Mouse (Mus musculus): ENCODE results near the gene Map6.

Map6 gene

DNA sequence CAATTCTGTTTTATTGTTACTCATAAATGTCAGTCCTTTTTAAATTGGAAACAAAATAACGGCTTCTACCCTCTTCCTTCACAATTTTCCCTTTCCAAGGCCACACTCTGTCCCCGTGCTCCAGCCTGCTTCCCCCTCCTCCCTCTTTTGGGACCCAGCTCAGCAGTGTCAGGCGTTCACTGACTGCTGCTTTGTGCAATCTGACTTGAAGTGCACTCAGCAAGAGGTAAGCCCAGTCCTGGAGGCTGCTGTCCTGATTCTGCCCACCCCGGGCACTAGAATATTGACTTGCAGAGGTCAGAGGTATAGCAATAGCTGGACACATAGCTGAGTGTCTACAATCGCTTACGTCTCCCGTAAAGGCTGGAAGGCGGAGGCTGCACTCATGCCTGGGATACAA lies 46.0 kb downstream of the Map6 start:
- DNase-seq (ENCODE audit: low spot score in 2 of 2) = no peak

DNA sequence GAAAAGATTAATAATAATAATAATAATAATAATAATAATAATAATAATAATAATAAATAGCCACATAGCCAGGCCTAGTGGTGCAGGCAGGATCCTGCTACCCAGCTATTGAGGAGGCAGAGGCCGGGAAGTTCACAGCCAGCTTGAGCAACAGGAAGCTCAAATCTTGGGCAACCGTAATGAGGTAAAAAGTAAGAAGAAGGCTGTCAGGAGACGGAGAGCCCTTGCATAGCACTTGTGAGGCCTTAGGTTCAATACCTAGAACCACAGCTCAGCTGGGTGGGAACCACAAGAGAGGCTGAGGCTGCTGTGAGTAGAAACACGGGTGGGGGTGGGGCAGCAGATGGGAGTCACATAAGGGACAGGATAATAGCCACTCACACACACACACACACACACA lies 47.3 kb downstream of the Map6 start:
- DNase-seq (ENCODE audit: low spot score in 2 of 2) = no peak

GRCm38 (mm10) chr7:99316207-99316606 lies 49.0 kb downstream of the Map6 start:
- no peak for DNase-seq (ENCODE audit: low spot score in 2 of 2)

- no peak for DNase-seq (ENCODE audit: low spot score in 2 of 2)
These were observed 50.2 kb downstream of the Map6 start for GRCm38 (mm10) chr7:99317475-99317874.

DNA sequence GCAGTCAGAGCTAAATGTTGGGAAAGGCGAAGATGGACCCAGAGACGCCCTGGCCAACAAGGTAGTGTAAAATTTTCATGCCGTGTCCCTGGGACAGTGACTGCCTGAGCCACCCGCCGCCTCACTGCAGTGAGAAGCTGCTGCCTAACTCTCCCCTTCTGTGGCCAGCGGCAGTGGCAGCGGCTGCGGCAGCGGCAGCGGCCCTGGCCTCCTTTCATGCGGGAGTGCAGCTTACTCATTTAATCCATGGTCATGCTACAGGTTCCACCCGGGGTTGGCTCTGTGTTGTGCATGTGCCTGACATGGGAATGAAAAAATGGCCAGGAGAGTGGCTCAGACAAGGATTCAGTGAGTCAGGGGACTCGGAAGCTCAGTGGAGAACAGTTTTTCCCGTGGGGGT lies 53.3 kb downstream of the Map6 start:
- DNase-seq (ENCODE audit: low spot score in 2 of 2) = no peak

DNA sequence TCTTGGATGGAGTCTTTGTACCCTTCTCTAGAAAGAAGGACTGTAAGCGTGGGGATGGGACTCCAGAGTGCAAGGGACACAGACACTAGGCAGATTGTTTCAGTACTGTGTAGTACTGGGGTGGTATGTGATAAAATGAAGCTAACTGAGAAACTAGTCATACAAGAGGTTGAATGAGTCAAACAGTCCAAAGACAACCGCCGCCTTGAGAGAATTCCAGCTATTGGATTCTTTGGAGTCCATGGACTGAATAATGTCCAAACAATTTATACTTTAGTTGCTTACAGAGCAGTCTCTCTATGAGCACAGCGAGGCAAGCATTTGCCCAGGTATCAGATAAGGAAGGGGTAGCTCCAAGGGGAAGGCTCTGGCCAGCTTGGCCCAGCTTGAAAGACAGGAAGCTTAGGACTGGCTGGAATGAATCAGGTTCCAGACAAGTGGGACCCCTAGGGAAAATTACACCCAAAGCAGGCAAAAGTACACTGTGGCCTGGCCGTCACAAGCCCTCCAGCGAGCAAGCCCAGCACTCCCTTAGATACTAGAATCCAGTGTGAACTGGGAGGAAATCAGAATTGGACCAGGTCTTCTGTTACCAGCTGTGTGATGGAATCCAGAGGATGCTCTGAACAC lies 55.6 kb downstream of the Map6 start:
- DNase-seq (ENCODE audit: low spot score in 2 of 2) = no peak

- DNase-seq (ENCODE audit: low spot score in 2 of 2) = no peak
These were observed 56.1 kb downstream of the Map6 start for GRCm38 (mm10) chr7:99323321-99323700.

GRCm38 (mm10) chr7:99324810-99325209 lies 57.6 kb downstream of the Map6 start:
- no peak for DNase-seq (ENCODE audit: low spot score in 2 of 2)

DNA sequence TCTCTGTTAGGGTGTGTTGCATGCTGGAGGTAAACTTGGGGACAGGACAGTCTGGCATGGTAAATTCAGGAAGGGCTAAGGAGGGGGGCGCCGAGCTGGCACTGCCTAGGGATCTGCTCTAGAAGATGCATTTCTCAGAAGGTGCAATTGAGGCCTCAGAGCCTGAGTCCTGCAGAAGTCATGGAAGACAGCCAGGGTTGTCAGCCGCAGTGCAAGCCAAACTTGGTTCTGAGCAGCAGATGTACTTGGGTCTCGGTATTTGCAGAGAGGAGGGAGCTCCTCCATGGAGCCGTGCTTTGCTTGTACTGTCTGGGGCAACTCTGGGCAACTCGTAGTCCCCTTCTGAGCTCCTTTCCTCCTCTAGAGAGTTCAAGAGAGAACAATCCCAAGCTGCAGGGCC lies 58.9 kb downstream of the Map6 start:
- DNase-seq (ENCODE audit: low spot score in 2 of 2) = no peak

DNA sequence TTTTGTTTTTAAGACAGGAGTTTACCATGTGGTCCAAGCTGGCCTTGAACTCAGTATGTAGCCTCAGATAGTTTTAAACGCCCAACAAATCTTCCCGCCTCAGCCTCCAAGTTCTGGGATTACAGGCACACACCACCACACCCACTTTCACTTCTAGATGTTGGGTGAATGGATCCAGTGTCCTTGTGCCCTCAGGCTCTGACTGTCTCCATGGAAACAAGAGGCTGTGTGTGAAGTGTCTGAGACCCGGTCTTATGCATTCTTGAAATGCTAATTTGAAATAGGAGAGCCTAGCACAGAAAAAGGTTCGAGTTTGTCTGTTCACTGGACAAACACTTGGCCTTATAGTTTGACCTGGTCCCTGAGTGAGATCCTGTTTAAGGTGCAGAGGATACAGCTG lies 61.6 kb downstream of the Map6 start:
- DNase-seq (ENCODE audit: low spot score in 2 of 2) = no peak

DNA sequence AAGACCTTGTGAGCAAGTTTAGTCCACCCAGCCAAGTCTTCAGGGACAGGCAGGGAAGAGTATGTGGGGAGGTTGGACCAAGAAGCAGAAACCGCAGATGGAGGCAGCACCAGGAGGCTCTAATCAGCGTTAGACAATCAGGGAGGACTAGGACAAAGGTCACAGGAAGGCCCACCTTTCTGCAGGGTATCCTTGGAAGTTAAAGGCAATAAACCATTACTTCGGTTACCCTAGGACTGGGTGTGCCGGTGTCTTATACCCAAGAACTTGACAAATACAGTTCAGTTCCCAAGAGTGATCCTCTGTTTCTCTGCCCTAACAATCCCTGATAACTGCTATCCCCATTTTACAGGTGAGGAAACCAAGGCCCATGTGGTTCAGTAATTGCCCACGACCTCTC lies 62.8 kb downstream of the Map6 start:
- DNase-seq (ENCODE audit: low spot score in 2 of 2) = no peak

DNA sequence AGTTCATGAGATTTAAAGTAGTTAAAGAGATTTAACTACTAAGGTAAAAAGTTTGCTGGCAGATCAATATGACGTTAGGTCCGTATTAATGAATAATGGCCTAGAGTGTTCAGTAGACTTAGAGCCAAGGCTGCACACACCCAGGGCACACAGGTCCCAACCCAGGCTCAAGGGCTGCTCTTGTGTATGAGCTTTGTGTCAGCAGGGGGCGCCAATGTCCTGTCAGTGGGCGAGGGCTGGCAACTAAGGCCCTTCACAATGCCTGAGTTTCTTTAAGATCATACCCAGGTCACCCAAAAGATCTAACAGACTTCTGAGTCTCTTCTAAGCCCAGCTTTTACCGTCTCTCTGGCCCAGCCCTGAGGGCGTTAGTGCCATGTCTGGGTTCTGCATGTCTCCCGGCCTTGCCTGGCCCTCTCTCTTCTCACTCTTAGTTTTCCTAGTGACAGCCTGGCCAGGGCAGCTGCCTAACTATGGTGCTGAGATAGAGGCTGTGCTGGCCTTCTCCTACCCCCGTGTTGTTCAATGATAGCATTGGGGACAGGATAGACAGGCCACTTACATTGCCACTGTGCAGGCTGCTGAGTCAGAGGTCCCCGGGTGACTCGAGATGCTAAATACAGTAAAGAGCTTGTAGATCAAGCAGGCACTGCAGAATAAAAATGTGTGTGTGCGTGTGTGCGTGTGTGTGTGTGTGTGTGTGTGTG lies 65.7 kb downstream of the Map6 start:
- DNase-seq (ENCODE audit: low spot score in 2 of 2) = peak in 1 of 2 experiments; percentile 71

GRCm38 (mm10) chr7:99340736-99341135 lies 73.5 kb downstream of the Map6 start:
- no peak for DNase-seq (ENCODE audit: low spot score in 2 of 2)

GRCm38 (mm10) chr7:99343577-99343976 lies 76.3 kb downstream of the Map6 start:
- no peak for DNase-seq (ENCODE audit: low spot score in 2 of 2)

DNA sequence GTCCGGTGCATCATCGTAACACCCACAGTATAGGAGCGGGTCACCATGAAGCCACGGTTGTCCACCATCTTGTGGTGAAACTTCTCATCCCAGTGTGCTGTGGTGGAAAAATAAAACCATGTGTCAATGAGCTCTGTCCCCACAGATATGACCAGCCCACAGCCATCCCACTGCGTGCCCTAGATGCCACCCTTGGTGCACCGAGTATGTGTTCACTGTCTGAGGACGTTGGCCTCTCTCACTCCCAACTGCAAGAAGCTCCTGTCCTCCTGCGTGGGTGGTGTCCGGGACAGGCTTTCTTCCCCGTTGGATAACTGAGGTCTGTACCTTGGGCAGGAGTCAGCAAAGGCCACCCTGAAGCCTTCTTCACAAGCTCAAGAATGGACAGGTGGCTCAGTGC lies 80.0 kb downstream of the Map6 start:
- DNase-seq (ENCODE audit: low spot score in 2 of 2) = no peak

DNA sequence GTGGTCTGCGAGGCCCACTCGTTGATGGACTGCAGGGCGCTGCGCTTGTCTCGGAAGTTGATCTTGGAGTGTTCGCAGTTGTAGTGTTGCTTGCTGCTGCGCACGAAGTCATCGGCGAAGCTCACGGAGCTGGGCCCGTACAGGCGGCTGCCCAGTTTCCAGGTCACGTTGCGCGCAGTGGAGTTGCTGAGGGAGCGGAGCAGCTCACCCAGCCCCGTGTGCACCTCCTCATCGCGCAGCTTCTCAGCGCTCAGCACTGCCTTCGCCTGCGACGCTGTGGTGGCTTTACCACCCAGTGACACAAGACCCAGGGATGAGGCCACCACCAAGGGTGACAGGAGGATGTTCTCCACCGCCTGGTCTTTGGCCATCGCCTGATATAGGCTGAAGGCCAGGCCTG lies 81.6 kb downstream of the Map6 start:
- no peak for DNase-seq (ENCODE audit: low spot score in 2 of 2)

DNA sequence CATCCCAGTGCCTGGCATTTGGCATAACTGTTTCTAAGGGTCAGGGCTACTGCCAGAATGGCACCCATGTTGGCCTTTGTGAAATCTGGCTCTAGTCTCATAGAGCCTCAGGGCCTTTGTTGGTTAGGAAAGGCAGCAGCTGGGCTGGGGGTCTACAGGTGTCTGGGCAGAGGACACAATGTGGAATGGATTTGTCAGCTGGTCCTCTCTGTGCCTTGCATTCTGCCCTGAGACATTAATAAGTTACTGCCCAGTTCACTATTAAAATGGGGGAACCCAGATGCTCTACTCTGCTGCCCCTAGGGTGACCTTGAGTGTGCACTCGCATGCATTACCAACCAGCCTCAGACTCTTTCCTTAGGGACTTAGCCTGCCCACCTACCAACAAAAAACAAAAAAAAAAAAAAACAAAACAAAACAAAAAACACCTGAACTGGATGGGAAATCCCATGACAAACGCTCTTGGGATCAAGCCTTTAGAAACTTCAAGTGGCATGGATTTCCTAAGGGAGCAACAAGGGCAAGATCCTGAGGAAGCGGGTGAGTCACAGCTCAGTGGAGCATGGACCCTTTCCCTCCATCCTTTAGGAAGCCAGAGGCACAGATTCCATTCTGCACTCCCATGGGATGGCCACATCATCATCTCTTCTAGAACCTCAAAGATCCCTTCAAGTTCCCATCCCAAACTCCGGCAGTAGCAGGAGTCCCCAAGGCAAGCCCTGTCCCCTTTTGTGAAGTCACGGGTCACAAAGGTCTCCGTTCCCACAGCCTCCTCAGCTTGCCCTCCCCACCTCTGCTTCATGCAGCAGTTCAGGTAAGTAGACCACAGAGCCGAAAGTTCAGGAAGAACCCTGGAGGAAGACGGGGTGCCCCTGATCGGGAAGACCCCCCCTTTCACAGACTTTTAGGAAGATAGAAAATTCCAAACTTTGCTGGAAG lies 82.8 kb downstream of the Map6 start:
- DNase-seq (ENCODE audit: low spot score in 2 of 2) = no peak

DNA sequence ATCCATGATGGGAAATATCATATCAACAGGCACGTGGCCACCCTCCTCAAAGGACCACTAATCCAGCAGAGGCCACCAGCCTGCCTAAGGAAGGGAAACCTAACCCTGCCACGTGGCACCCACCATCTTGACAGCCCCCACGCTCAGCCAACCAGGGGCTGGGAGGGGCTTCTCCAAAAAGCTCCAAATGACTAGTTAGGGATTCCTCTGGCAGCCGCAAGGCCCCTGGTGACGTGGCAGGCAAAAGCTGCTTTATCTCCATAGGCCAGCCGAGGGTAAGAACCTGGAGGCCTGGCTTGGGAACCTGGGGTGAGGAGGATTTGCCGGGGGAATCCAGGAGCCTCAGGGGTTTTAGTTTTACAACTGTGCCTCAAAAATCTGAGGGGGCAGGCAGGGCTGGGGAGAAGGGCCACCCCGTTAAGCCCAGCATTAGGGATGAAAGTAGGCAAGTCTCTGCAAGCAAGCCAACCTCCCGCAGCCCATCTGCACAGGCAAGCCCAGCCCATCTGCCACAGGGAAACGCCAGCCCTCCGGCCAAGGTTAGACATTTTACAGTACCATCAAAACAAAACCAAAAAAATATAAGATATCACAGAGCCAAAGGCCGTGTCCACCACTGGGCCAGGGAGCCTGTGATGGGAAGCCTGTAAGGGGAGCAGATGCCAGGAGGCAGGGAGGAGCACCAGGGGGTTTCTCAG lies 84.0 kb downstream of the Map6 start:
- no peak for DNase-seq (ENCODE audit: low spot score in 2 of 2)

- no peak for DNase-seq (ENCODE audit: low spot score in 2 of 2)
These were observed 84.7 kb downstream of the Map6 start for GRCm38 (mm10) chr7:99351802-99352517.

GRCm38 (mm10) chr7:99352526-99353400 lies 85.5 kb downstream of the Map6 start, which contains the start of gene Serpinh1:
Gene Serpinh1 (minus strand): TSS chr7:99353239.
- DNase-seq (ENCODE audit: low spot score in 2 of 2) = no peak

Data from left cerebral cortex, adult 9 months (tissue).